In genomic region chr4:81249245-81249644, GRCm38 (mm10) we compare ENCODE assay signal across 17 mouse cellular contexts.
"Had no signal": no experiment of that assay in that cellular context is flagged by ENCODE, and none has a peak within 500 bp of the region (broad histone marks: within the 10 kb centered on the region; RNA-seq: fewer than 3 reads in every experiment).

No protein-coding gene starts in this region.

- H3K4me1 ChIP-seq: hindbrain, embryonic 13.5 days; liver, embryonic 13.5 days; midbrain, embryonic 13.5 days; neural tube, embryonic 15.5 days had no signal

- H3K9me3 ChIP-seq: hindbrain, embryonic 13.5 days; limb, embryonic 13.5 days; liver, embryonic 13.5 days; midbrain, embryonic 13.5 days; neural tube, embryonic 15.5 days had no signal

- DNase-seq: kidney, adult 18-20 months; kidney, postnatal 25 days; layer of hippocampus, adult 9-11 months; layer of hippocampus, postnatal 36 days; liver, embryonic 13.5 days; lung, adult 18-20 months; lung, postnatal 14 days; right cerebral cortex, adult 18-20 months; right cerebral cortex, postnatal 25 days; thymus, adult 2 months; thymus, postnatal 25 days had no signal

- H3K4me3 ChIP-seq: hindbrain, embryonic 13.5 days; limb, embryonic 13.5 days; liver, embryonic 13.5 days; midbrain, embryonic 13.5 days; myocyte; neural tube, embryonic 15.5 days had no signal

- H3K9ac ChIP-seq: hindbrain, embryonic 13.5 days; limb, embryonic 13.5 days; liver, embryonic 13.5 days; midbrain, embryonic 13.5 days; neural tube, embryonic 15.5 days had no signal

- H3K27ac ChIP-seq: hindbrain, embryonic 13.5 days; hindbrain, postnatal 0 days; limb, embryonic 13.5 days; liver, embryonic 13.5 days; midbrain, embryonic 13.5 days; neural tube, embryonic 15.5 days had no signal

- H3K27me3 ChIP-seq: hindbrain, embryonic 13.5 days; limb, embryonic 13.5 days; liver, embryonic 13.5 days; midbrain, embryonic 13.5 days; neural tube, embryonic 15.5 days had no signal

- ATAC-seq: hindbrain, postnatal 0 days; midbrain, embryonic 13.5 days had no signal

- H3K4me2 ChIP-seq: hindbrain, embryonic 13.5 days; limb, embryonic 13.5 days; liver, embryonic 13.5 days; midbrain, embryonic 13.5 days; neural tube, embryonic 15.5 days had no signal

- H3K36me3 ChIP-seq: hindbrain, embryonic 13.5 days; limb, embryonic 13.5 days; liver, embryonic 13.5 days; midbrain, embryonic 13.5 days; neural tube, embryonic 15.5 days had no signal
